Comparison of ENCODE assay signal across 24 mouse cellular contexts in genomic region chr14:54453566-54453965, GRCm38 (mm10). TPM values are rescaled to one million over a fixed set of nuclear protein-coding genes. Genes with fewer than 3 reads are reported as not detected.
"Had no signal": no experiment of that assay in that cellular context is flagged by ENCODE, and none has a peak within 500 bp of the region (broad histone marks: within the 10 kb centered on the region; RNA-seq: fewer than 3 reads in every experiment).

No protein-coding gene starts in this region.

- H3K27me3 ChIP-seq: heart, embryonic 15.5 days; hindbrain, embryonic 13.5 days; hindbrain, embryonic 15.5 days; kidney, embryonic 15.5 days; limb, embryonic 13.5 days had no signal

- DNase-seq: forebrain, postnatal 0 days; gastrocnemius, postnatal 14 days; gastrocnemius, postnatal 36 days; heart, adult 11 months; heart, adult 2 months; heart, postnatal 14 days; heart, postnatal 36 days; kidney, adult 11 months; kidney, adult 2 months; kidney, adult 9 months; kidney, postnatal 14 days; kidney, postnatal 36 days; layer of hippocampus, adult 9-11 months; layer of hippocampus, postnatal 36 days; left cerebral cortex, postnatal 4 days had no signal

- H3K4me3 ChIP-seq: heart, adult 2 months; heart, embryonic 13.5 days; heart, embryonic 15.5 days; hindbrain, embryonic 13.5 days; hindbrain, embryonic 15.5 days; kidney, embryonic 15.5 days; limb, embryonic 13.5 days had no signal

- H3K27ac ChIP-seq: heart, adult 2 months; heart, embryonic 13.5 days; heart, embryonic 15.5 days; hindbrain, embryonic 13.5 days; hindbrain, embryonic 15.5 days; hindbrain, postnatal 0 days; kidney, embryonic 15.5 days; kidney, postnatal 0 days; limb, embryonic 13.5 days had no signal

- H3K36me3 ChIP-seq: heart, embryonic 13.5 days; heart, embryonic 15.5 days; hindbrain, embryonic 13.5 days; hindbrain, embryonic 15.5 days; kidney, embryonic 15.5 days; limb, embryonic 13.5 days had no signal

- ATAC-seq: forebrain, postnatal 0 days; hindbrain, postnatal 0 days had no signal

- H3K9ac ChIP-seq: forebrain, postnatal 0 days; heart, embryonic 13.5 days; heart, embryonic 15.5 days; hindbrain, embryonic 13.5 days; hindbrain, embryonic 15.5 days; kidney, embryonic 15.5 days; limb, embryonic 13.5 days had no signal

- H3K4me1 ChIP-seq: hindbrain, embryonic 15.5 days had no signal

- H3K4me2 ChIP-seq: heart, embryonic 11.5 days; heart, embryonic 13.5 days; heart, embryonic 15.5 days; hindbrain, embryonic 13.5 days; hindbrain, embryonic 15.5 days; kidney, embryonic 15.5 days; limb, embryonic 13.5 days had no signal

- H3K9me3 ChIP-seq: heart, embryonic 13.5 days; heart, embryonic 15.5 days; hindbrain, embryonic 13.5 days; hindbrain, embryonic 15.5 days; kidney, embryonic 15.5 days; limb, embryonic 13.5 days had no signal

RNA-seq across cellular contexts. Expression of gene Rem2, which starts 22.3 kb away (rescaled TPM):
- polyA plus RNA-seq: heart, adult 2 months had no signal
